Mouse (Mus musculus): ENCODE results near the gene Cyyr1. TPM values are rescaled to one million over a fixed set of nuclear protein-coding genes. Genes with fewer than 3 reads are reported as not detected.
"Not testable (repeated sequence)": the region's sequence is repeated elsewhere in the genome, so short reads cannot be mapped to it uniquely, and the experiment has no call there.

Gene Cyyr1
- polyA plus RNA-seq (2015; fragmentation: Nextera tagmentation; extraction: Ambion mirVana), result 1.1 and 1.4 TPM in 2 replicates

DNA sequence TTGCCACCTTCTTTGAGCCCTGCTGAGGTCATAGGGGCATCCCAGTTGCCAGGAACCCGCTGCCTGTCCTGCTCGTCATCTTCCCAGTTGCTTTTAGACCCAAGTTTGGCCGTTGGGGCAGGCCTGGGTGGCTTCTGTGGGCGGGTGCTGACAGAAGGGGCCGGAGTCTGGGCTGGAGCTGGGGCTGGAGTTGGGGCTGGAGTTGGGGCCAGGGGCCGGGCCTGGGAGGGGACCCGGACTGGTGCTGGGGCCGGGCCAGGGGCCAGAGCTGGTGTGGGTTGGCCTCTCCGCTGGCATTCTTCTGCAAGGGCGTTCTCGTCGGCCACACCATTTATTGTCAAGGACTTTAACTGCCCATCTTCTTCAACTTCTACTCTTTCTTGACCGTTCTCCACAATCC is at the start of gene Cyyr1:
Gene Cyyr1, minus strand, starts transcription at position 101 of the 400 bp plus-strand sequence.
- 69% methylated on average over 11 of the region's 13 CpGs for WGBS (ENCODE audit: insufficient replicate concordance)
- not testable (repeated sequence) for H3K4me2 ChIP-seq (ENCODE audit: low read depth, low read length); ATAC-seq; H3K36me3 ChIP-seq (replicated peaks; ENCODE audit: insufficient read depth, low read length); H3K9ac ChIP-seq (replicated peaks); H3K27ac ChIP-seq (ENCODE audit: low read depth); H3K27me3 ChIP-seq (ENCODE audit: insufficient read depth, low read length); H3K4me1 ChIP-seq (ENCODE audit: insufficient read depth); H3K4me3 ChIP-seq (ENCODE audit: low read depth, low read length); H3K9me3 ChIP-seq (ENCODE audit: low read length); DNase-seq

DNA sequence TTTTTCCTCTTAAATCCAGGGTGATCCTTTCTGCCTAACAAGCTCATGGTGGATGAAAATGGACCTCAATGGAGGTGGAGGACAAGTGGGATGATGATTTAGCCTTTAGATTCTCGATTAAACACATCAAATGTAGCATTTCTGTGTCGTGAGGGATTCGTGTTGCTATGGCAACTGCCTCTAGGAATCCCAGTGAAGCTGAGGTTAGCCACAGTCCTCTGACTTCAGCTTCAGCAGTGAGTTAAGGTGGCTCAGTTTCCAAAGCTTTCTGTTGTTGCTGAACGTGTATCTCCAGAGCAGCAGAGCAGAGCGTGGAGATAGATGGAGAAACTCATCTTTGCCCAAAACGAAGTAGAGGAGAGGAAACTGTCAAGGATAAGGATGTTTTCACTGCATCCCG is 35.6 kb upstream of the Cyyr1 start:
- TF ChIP-seq EP300 (IDR thresholded peaks at IDR 0.05; ENCODE audit: low read depth) (no peak), CTCF (IDR thresholded peaks at IDR 0.05; ENCODE audit: low read depth) (no peak)
- no peak overlapping the region for H3K9ac ChIP-seq (replicated peaks)

DNA sequence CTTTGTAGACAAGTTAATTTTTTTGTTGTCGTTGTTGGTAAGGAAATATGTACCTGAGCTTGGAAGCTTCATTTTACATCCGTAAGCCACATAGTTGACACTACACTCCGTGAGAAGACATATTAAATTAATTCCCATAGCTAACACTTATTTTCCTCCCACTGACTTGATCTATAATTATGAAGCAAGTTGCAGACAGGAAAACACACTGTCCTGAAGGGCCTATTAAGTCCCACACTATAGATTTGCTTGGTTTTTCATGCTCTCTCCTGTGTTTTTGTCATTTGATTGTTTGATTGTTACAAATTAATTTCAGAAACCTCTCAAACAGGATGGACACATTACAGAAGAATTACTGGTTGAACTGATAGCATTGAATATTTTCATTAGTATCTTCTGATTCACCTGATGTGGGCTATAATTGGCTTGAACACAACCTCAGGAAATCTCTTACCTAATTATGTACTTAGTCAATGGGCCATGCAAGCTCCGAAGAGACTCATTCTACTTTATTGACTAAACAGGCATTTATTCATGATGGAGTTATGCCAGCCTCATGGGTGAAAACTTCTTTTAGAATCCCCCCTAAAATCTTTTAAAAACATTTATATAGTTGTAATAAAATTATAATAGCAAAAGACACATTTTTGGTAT is 34.5 kb upstream of the Cyyr1 start:
- TF ChIP-seq CTCF (IDR thresholded peaks at IDR 0.05; ENCODE audit: low read depth) (no peak), EP300 (IDR thresholded peaks at IDR 0.05; ENCODE audit: low read depth) (no peak)
- no peaks in the 10 kb centered on the region for H3K9me3 ChIP-seq (ENCODE audit: low read length)
- no peaks in the 10 kb centered on the region for H3K4me1 ChIP-seq (ENCODE audit: insufficient read depth)
- no peak overlapping the region for H3K27ac ChIP-seq (ENCODE audit: low read depth)
- no peak overlapping the region for H3K4me2 ChIP-seq (ENCODE audit: low read depth, low read length)
- DNase-seq (no peak), ATAC-seq (no peak)
- H3K36me3 ChIP-seq (replicated peaks; ENCODE audit: insufficient read depth, low read length), result no peaks in the 10 kb centered on the region
- no peak overlapping the region for H3K9ac ChIP-seq (replicated peaks)
- H3K27me3 ChIP-seq (ENCODE audit: insufficient read depth, low read length), result no peaks in the 10 kb centered on the region
- 81% methylated on average over 4 of the region's 4 CpGs for WGBS (ENCODE audit: insufficient replicate concordance)
- no peak overlapping the region for H3K4me3 ChIP-seq (ENCODE audit: low read depth, low read length)

More for the DNA sequence above, 35.6 kb upstream of the Cyyr1 start:
- ATAC-seq, result no peak
- 70% methylated on average over 7 of the region's 7 CpGs for WGBS (ENCODE audit: insufficient replicate concordance)
- Histone ChIP-seq H3K9me3 (ENCODE audit: low read length) (no peaks in the 10 kb centered on the region), H3K4me3 (ENCODE audit: low read depth, low read length) (no peak overlapping the region), H3K4me2 (ENCODE audit: low read depth, low read length) (no peak overlapping the region), H3K36me3 (replicated peaks; ENCODE audit: insufficient read depth, low read length) (no peaks in the 10 kb centered on the region), H3K4me1 (ENCODE audit: insufficient read depth) (no peaks in the 10 kb centered on the region), H3K27ac (ENCODE audit: low read depth) (no peak overlapping the region), H3K27me3 (ENCODE audit: insufficient read depth, low read length) (no peaks in the 10 kb centered on the region)
- no peak for DNase-seq

DNA sequence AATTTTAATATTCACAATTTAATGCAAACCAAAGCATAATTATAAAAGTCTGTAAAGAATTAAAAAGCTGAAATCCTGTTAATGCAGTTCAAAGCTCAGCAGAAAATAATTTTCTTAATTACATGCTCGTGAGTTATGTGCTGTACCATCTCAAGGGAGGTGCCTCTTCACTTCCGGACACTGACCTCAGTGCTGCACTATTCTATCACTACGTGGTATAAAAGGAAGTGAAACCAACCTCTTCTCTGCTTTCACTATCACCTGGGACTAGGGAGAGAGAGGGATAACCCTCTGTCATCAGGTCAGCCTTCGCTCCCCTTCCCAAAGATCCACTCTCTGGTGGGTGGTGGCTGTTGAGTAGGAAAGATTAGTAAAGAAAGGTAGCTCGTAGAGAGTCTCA is 13.3 kb upstream of the Cyyr1 start:
- Histone ChIP-seq H3K27me3 (ENCODE audit: insufficient read depth, low read length) (no peaks in the 10 kb centered on the region), H3K27ac (ENCODE audit: low read depth) (no peak overlapping the region), H3K4me3 (ENCODE audit: low read depth, low read length) (no peak overlapping the region), H3K4me2 (ENCODE audit: low read depth, low read length) (no peak overlapping the region), H3K4me1 (ENCODE audit: insufficient read depth) (no peaks in the 10 kb centered on the region), H3K36me3 (replicated peaks; ENCODE audit: insufficient read depth, low read length) (no peaks in the 10 kb centered on the region), H3K9me3 (ENCODE audit: low read length) (no peaks in the 10 kb centered on the region), H3K9ac (replicated peaks) (no peak overlapping the region)
- TF ChIP-seq CTCF (IDR thresholded peaks at IDR 0.05; ENCODE audit: low read depth), result no peak
- TF ChIP-seq EP300 (IDR thresholded peaks at IDR 0.05; ENCODE audit: low read depth), result no peak
- 60% methylated on average over 5 of the region's 5 CpGs for WGBS (ENCODE audit: insufficient replicate concordance)
- no peak for ATAC-seq
- DNase-seq, result no peak

DNA sequence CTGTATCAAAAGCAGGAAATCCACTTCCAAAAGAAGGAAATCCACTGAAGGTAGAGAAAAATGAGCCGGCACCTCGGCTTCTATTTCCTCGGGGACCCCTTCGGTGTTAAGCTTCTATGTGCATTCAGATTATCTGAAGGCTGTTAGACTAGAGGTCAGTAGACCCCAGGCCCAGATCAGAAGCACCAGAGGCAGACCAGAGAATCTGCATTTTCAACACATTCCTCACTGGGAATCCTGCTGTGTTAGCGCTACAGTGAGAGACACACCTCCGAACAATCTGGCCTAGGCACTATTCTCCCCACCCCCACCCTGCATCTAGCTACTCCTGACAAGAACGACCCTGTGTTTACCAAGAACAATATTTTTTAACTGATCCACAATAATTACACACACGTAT is 641 bp upstream of the Cyyr1 start:
- WGBS (ENCODE audit: insufficient replicate concordance), result 57% methylated on average over 8 of the region's 8 CpGs
- no peaks in the 10 kb centered on the region for H3K36me3 ChIP-seq (replicated peaks; ENCODE audit: insufficient read depth, low read length)
- H3K9me3 ChIP-seq (ENCODE audit: low read length), result no peaks in the 10 kb centered on the region
- H3K4me2 ChIP-seq (ENCODE audit: low read depth, low read length), result no peak overlapping the region
- H3K27ac ChIP-seq (ENCODE audit: low read depth), result no peak overlapping the region
- H3K9ac ChIP-seq (replicated peaks), result no peak overlapping the region
- ATAC-seq, result no peak
- peaks cover 3% of the 10 kb centered on the region; the same call in 1 of the 2 replicates for H3K27me3 ChIP-seq (ENCODE audit: insufficient read depth, low read length)
- no peak for DNase-seq
- H3K4me1 ChIP-seq (ENCODE audit: insufficient read depth), result no peaks in the 10 kb centered on the region
- H3K4me3 ChIP-seq (ENCODE audit: low read depth, low read length), result no peak overlapping the region
- TF ChIP-seq CTCF (IDR thresholded peaks at IDR 0.05; ENCODE audit: low read depth) (no peak), EP300 (IDR thresholded peaks at IDR 0.05; ENCODE audit: low read depth) (no peak)

DNA sequence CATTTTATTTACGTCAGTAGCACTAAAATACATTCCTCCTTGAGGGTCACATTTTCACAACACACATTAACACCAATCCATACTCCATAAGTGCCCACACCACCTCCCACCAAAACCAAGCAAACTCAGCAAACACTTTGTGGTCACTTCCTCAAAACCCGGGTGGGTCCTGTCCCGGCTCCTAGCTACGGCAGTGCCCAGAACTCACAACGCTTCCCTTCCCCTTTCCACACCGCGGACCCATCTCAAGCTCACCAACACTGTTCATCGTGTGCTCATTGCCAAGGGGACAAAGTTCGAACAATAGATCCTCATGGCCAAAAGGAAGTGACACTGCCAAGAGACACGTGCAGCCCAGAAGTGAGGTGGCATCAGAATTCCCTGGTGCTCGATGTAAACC is 1.2 kb downstream of the Cyyr1 start:
- H3K4me1 ChIP-seq (ENCODE audit: insufficient read depth); H3K36me3 ChIP-seq (replicated peaks; ENCODE audit: insufficient read depth, low read length); H3K9ac ChIP-seq (replicated peaks); H3K27me3 ChIP-seq (ENCODE audit: insufficient read depth, low read length); DNase-seq; H3K4me2 ChIP-seq (ENCODE audit: low read depth, low read length); H3K27ac ChIP-seq (ENCODE audit: low read depth); H3K9me3 ChIP-seq (ENCODE audit: low read length); H3K4me3 ChIP-seq (ENCODE audit: low read depth, low read length); ATAC-seq: not testable (repeated sequence)
- WGBS (ENCODE audit: insufficient replicate concordance), result 80% methylated on average over 1 of the region's 11 CpGs

Data from liver, postnatal 0 days (tissue).